Mouse (Mus musculus): Measurements from ENCODE around the gene 4931428F04Rik.

DNA sequence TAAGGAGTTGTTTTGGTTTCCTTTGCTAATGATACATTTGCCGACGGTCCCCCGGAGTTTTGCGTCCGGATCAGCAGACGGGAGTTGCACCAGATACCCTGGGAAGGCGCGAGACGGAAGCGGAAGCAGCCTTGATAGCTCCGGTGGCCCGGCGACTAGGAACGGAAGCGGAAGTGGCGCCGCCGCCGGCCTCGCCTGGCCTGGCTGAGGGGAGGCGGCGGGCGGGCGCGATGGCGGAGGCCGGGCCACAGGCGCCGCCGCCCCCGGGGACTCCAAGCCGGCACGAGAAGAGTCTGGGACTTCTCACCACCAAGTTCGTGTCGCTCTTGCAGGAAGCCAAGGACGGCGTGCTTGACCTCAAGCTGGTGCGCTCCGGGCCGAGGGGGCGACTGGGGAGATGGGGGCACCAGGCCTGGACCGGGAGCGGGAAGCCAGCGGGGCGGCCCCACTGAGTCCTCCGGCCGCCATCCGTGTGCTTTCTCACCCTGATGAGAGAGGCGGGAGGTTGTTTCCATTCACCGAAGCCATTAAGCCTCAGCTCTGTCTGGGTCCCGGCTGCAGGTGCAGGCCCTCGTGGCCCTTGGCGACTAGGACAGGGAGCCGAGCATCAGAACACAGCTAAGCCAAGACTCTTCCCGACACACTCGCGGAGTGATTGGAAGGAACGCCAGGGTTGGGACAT lies 8.0 kb upstream of the 4931428F04Rik start, which contains the start of gene E2f4:
- TF ChIP-seq CTCF (IDR thresholded peaks at IDR 0.05; ENCODE audit: extremely low read depth, insufficient read depth, low read length): no peak
- TF ChIP-seq POLR2A (IDR thresholded peaks at IDR 0.05; ENCODE audit: extremely low read depth, insufficient read depth, low read length): no peak

Data from cortical plate, adult 2 months (tissue).